Mouse (Mus musculus) intestine, postnatal 0 days (tissue): ENCODE measurements around the gene Psme2b. TPM values are rescaled to one million over a fixed set of nuclear protein-coding genes. Genes with fewer than 3 reads are reported as not detected.
"Not testable (repeated sequence)": the region's sequence is repeated elsewhere in the genome, so short reads cannot be mapped to it uniquely, and the experiment has no call there.

Experiments used
- ATAC-seq: fragments of 200-750 bp; cut with Nextera tagmentation; 2 replicates; pipeline ENCODE4 v1.8.0; 2017; ENCODE audit warnings: mild to moderate bottlenecking, moderate TSS enrichment, moderate library complexity
- H3K27ac ChIP-seq: fragments of 300-500 bp; sonication (generic); 2 replicates; pipeline ENCODE4 v1.5.1; 2014; ENCODE audit warnings: mild to moderate bottlenecking, low read depth, low read length, moderate library complexity
- H3K27me3 ChIP-seq: fragments of 300-500 bp; sonication (generic); replicated peaks from 2 replicates; pipeline ENCODE4 v1.6.1; 2014; ENCODE audit warnings: low read length, mixed read lengths; ENCODE audit not compliant: control insufficient read depth, insufficient read depth
- H3K36me3 ChIP-seq: fragments of 300-500 bp; sonication (generic); 2 replicates; pipeline ENCODE4 v1.6.1; 2014; ENCODE audit warnings: mild to moderate bottlenecking, moderate library complexity; ENCODE audit not compliant: control insufficient read depth, insufficient read depth
- H3K4me1 ChIP-seq: fragments of 300-500 bp; sonication (generic); replicated peaks from 2 replicates; pipeline ENCODE4 v1.6.1; 2014; ENCODE audit warnings: antibody characterized with exemption, low read length, mixed read lengths; ENCODE audit not compliant: control insufficient read depth, insufficient read depth
- H3K4me2 ChIP-seq: fragments of 300-500 bp; sonication (generic); replicated peaks from 2 replicates; pipeline ENCODE4 v1.6.1; 2014; ENCODE audit warnings: low read depth, mild to moderate bottlenecking, moderate library complexity
- H3K4me3 ChIP-seq: fragments of 300-500 bp; sonication (generic); 2 replicates; pipeline ENCODE4 v1.5.1; 2014; ENCODE audit warnings: low read depth, low read length
- H3K9ac ChIP-seq: fragments of 300-500 bp; sonication (generic); 2 replicates; pipeline ENCODE4 v1.6.1; 2014; ENCODE audit warnings: mild to moderate bottlenecking, low read depth, low read length
- H3K9me3 ChIP-seq: fragments of 300-500 bp; sonication (generic); 2 replicates; pipeline ENCODE4 v1.6.1; 2016; ENCODE audit warnings: mixed run types; ENCODE audit not compliant: control insufficient read depth
- CTCF ChIP-seq: sonication (generic); IDR thresholded peaks from 2 replicates; pipeline ENCODE4 v1.5.1; 2016; ENCODE audit warnings: low read depth, mild to moderate bottlenecking, control low read depth, antibody characterized with exemption, moderate library complexity
- WGBS: fragments of 180-500 bp; shearing (Covaris S2); extraction: QIAGEN DNeasy Blood & Tissue Kit; methylation state at CpG from one replicate; pipeline ENCODE4 v1.1.7; 2014; 5-methylcytosine and 5-hydroxymethylcytosine counted together
- polyA plus RNA-seq: library from polyadenylated mRNA; unstranded; fragments of >200 nt; fragmentation: Nextera tagmentation; extraction: Ambion mirVana; gene quantifications from 2 replicates; pipeline ENCODE4 v1.2.1, GENCODE M21; 2015

The Psme2b gene
- polyA plus RNA-seq, 1 experiment from 2014 or later = 9.5 TPM

GRCm38 (mm10) chr11:48918380-48918779 is 27.6 kb downstream of the Psme2b start:
- no peak for TF ChIP-seq CTCF
- Histone ChIP-seq H3K4me3 (no peak overlapping the region), H3K9ac (no peak overlapping the region), H3K4me1 (no peaks in the 10 kb centered on the region), H3K27ac (no peak overlapping the region), H3K36me3 (no peaks in the 10 kb centered on the region), H3K27me3 (no peaks in the 10 kb centered on the region), H3K9me3 (no peaks in the 10 kb centered on the region), H3K4me2 (no peak overlapping the region)
- 76% methylated on average over 3 of the region's 3 CpGs for WGBS
- ATAC-seq = no peak

- Histone ChIP-seq H3K36me3 (no peaks in the 10 kb centered on the region), H3K27me3 (no peaks in the 10 kb centered on the region), H3K9ac (no peak overlapping the region), H3K27ac (no peak overlapping the region), H3K9me3 (no peaks in the 10 kb centered on the region), H3K4me3 (no peak overlapping the region), H3K4me2 (no peak overlapping the region), H3K4me1 (no peaks in the 10 kb centered on the region)
- ATAC-seq = no peak
- TF ChIP-seq CTCF = no peak
- 92% methylated on average over 1 of the region's 1 CpGs for WGBS
These were observed 32.4 kb downstream of the Psme2b start for GRCm38 (mm10) chr11:48913611-48914010.

GRCm38 (mm10) chr11:48908459-48908858 is 37.5 kb downstream of the Psme2b start:
- Histone ChIP-seq H3K9ac (no peak overlapping the region), H3K9me3 (no peaks in the 10 kb centered on the region), H3K36me3 (no peaks in the 10 kb centered on the region), H3K27ac (no peak overlapping the region), H3K27me3 (no peaks in the 10 kb centered on the region), H3K4me2 (no peak overlapping the region), H3K4me1 (no peaks in the 10 kb centered on the region), H3K4me3 (no peak overlapping the region)
- ATAC-seq = no peak; the same call in 1 of the 2 replicates
- 21% methylated on average over 1 of the region's 1 CpGs for WGBS
- TF ChIP-seq CTCF = no peak

GRCm38 (mm10) chr11:48902021-48902420 is 44.0 kb downstream of the Psme2b start, which contains the start of gene Gm5431:
Gene Gm5431, minus strand, starts transcription at chr11:48902214.
- ATAC-seq = peak; percentile 84
- H3K27me3 ChIP-seq = no peaks in the 10 kb centered on the region
- TF ChIP-seq CTCF = no peak
- H3K4me1 ChIP-seq = no peaks in the 10 kb centered on the region
- no peak within 1 kb of the TSS for H3K9ac ChIP-seq
- H3K36me3 ChIP-seq = no peaks in the 10 kb centered on the region
- no peak within 1 kb of the TSS for H3K27ac ChIP-seq
- WGBS = 23% methylated on average over 2 of the region's 2 CpGs
- H3K9me3 ChIP-seq = no peaks in the 10 kb centered on the region
- peak within 1 kb of the TSS; percentile 51 for H3K4me2 ChIP-seq
- no peak within 1 kb of the TSS for H3K4me3 ChIP-seq

- H3K4me1 ChIP-seq, H3K9ac ChIP-seq, H3K9me3 ChIP-seq, H3K27ac ChIP-seq, H3K4me3 ChIP-seq, H3K27me3 ChIP-seq, H3K36me3 ChIP-seq: not testable (repeated sequence)
- ATAC-seq = peak; percentile 19
- peak overlapping the region; percentile 51 for H3K4me2 ChIP-seq
- WGBS = 91% methylated on average over 1 of the region's 1 CpGs
These were observed 44.4 kb downstream of the Psme2b start for GRCm38 (mm10) chr11:48901567-48901930.

GRCm38 (mm10) chr11:48900654-48901566 is 45.1 kb downstream of the Psme2b start:
- H3K4me1 ChIP-seq, H3K27me3 ChIP-seq, H3K9me3 ChIP-seq, ATAC-seq, H3K9ac ChIP-seq, H3K4me3 ChIP-seq, H3K27ac ChIP-seq, H3K36me3 ChIP-seq: not testable (repeated sequence)
- H3K4me2 ChIP-seq = peak overlapping the region; percentile 51
- 81% methylated on average over 6 of the region's 6 CpGs for WGBS
